Mouse (Mus musculus) skeletal muscle tissue, postnatal 0 days (tissue): ENCODE results near the gene Trpc7. TPM values are rescaled to one million over a fixed set of nuclear protein-coding genes. Genes with fewer than 3 reads are reported as not detected.

ENCODE experiments used
- polyA plus RNA-seq: library from polyadenylated mRNA; unstranded; fragments of >200 nt; fragmentation: Nextera tagmentation; extraction: Ambion mirVana; gene quantifications from 2 replicates; pipeline ENCODE4 v1.2.1, GENCODE M21; 2015

Gene Trpc7
- not detected in 2 replicates for polyA plus RNA-seq

DNA sequence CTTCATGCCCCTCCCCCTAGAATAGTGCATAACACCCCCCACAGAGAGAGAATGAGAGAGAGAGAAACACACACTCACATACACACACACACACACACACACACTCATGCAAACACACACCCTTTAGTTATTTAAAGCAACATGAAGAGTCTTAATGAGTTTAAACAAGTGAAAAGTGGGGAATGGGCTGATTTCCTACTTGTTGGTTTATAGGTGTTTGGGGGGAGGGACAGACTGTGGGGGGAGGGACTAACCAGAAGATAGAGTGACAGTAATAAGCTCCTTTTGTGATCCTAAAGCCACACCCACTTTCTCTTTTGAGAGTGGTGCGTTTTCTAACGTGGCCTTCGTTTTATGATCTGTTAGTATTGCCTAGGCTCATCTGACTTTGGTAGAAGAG is at the start of gene Trpc7:
Trpc7 (minus strand) TSS at position 101 of the 400 bp plus-strand sequence.

DNA sequence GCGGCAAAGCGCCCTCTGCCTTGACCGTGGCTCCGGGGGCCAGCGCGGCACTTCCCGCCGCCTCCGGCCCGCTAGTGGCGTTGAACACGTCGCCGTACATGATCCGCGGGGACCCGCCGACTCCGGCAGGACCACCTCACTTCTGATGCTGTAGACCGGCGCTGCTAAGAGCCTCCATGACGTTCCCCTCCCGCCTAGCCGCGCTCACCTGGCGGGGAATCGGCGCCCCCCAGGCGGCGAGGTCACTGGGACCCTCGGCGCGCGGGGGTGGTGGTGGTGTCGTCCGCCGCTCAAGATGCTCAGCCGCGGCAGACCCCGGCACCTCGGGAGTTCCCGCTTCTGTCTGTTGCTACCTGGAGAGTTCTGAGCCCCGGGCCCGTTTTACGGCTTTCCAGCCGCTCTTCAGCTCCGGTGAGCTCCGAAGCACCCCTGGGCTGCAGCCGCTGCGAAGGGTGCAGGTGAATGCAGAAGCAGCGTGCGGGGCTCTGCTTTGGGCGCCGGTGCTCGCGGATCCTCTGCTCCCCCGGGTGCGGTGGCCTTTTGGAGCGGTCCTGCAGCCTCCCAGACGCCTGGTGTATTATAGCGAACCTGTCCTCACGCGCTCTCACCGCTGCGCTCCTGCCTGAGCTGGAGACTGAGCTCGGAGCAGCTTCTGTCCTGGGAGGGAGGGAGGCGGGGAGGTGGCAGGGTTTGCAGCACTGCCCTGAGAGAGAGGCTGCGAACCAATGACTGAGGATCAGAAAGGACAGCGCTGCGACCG is 142.4 kb downstream of the Trpc7 start, which contains the start of gene Gm45623:
Gm45623 (minus strand) TSS at position 636 of the 760 bp plus-strand sequence.

Other genes with a start within 250 kb of the Trpc7 start
- 10.8 and 11.0 TPM in 2 replicates for gene Smad5, start 193.0 kb downstream of the Trpc7 start, polyA plus RNA-seq
- 0.10 TPM in 1 of 2 replicates, not detected in the other for gene Gm45623, start 142.2 kb downstream of the Trpc7 start, polyA plus RNA-seq